Mouse (Mus musculus) forebrain, embryonic 16.5 days (tissue): ENCODE results near the gene Net1. TPM values are rescaled to one million over a fixed set of nuclear protein-coding genes. Genes with fewer than 3 reads are reported as not detected.

Source experiments
- ATAC-seq: fragments of 200-750 bp; cut with Nextera tagmentation; 2 replicates; pipeline ENCODE4 v1.8.0; 2017; ENCODE audit warnings: mild to moderate bottlenecking, moderate library complexity
- H3K27ac ChIP-seq: fragments of 300-500 bp; sonication (generic); 2 replicates; pipeline ENCODE4 v1.5.1; 2014; ENCODE audit warnings: low read length, control low read depth
- H3K27me3 ChIP-seq: fragments of 300-500 bp; sonication (generic); replicated peaks from 2 replicates; pipeline ENCODE4 v1.6.1; 2014; ENCODE audit warnings: low read length; ENCODE audit not compliant: control insufficient read depth, insufficient read depth
- H3K36me3 ChIP-seq: fragments of 300-500 bp; sonication (generic); 2 replicates; pipeline ENCODE4 v1.6.1; 2014; ENCODE audit not compliant: control insufficient read depth, insufficient read depth
- H3K4me1 ChIP-seq: fragments of 300-500 bp; sonication (generic); replicated peaks from 2 replicates; pipeline ENCODE4 v1.6.1; 2014; ENCODE audit warnings: low read length; ENCODE audit not compliant: control insufficient read depth, insufficient read depth
- H3K4me2 ChIP-seq: fragments of 300-500 bp; sonication (generic); 2 replicates; pipeline ENCODE4 v1.6.1; 2014; ENCODE audit warnings: mild to moderate bottlenecking, low read length, control low read depth
- H3K4me3 ChIP-seq: fragments of 300-500 bp; sonication (generic); replicated peaks from 2 replicates; pipeline ENCODE4 v1.5.1; 2014; ENCODE audit warnings: mild to moderate bottlenecking, low read length, control low read depth
- H3K9ac ChIP-seq: fragments of 300-500 bp; sonication (generic); replicated peaks from 2 replicates; pipeline ENCODE4 v1.6.1; 2014; ENCODE audit warnings: low read depth, low read length, control low read depth
- H3K9me3 ChIP-seq: fragments of 300-500 bp; sonication (generic); 2 replicates; pipeline ENCODE4 v1.6.1; 2016; ENCODE audit warnings: low read length; ENCODE audit not compliant: control insufficient read depth
- WGBS: fragments of 180-500 bp; shearing (Covaris S2); extraction: QIAGEN DNeasy Blood & Tissue Kit; methylation state at CpG from one replicate; pipeline ENCODE4 v1.1.7; 2014; 5-methylcytosine and 5-hydroxymethylcytosine counted together
- polyA plus RNA-seq: library from polyadenylated mRNA; unstranded; fragments of >200 nt; fragmentation: Nextera tagmentation; extraction: Ambion mirVana; gene quantifications from 2 replicates; pipeline ENCODE4 v1.2.1, GENCODE M21; 2015

Net1 gene
- polyA plus RNA-seq, 1 experiment from 2014 or later = 14.2 TPM

DNA sequence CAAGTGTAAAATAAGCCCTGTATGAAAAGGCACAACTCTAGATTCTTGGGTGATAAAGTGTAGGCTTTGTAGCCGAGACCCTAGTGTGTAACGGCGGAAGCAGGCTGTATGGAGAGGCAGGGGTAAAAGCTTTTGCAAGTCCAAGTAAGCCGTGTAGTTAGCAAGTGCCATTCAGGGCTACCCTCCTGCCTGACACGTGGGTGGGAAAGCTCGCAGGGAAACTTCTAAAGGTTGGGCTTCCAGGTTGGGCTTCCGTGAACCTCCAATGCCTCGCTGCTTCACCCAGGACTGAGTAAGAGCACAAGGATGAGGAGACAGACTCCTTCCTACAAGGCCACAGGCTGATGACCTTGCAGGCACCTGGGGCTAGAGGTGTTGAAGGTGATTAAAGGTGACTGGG lies 23.5 kb downstream of the Net1 start:
- Histone ChIP-seq H3K9ac (no peak overlapping the region), H3K4me1 (peaks cover 3% of the 10 kb centered on the region; the same call in 1 of the 2 replicates), H3K27ac (no peak overlapping the region), H3K9me3 (no peaks in the 10 kb centered on the region), H3K27me3 (no peaks in the 10 kb centered on the region), H3K36me3 (no peaks in the 10 kb centered on the region), H3K4me3 (no peak overlapping the region), H3K4me2 (no peak overlapping the region)
- no peak for ATAC-seq
- 69% methylated on average over 8 of the region's 8 CpGs for WGBS

DNA sequence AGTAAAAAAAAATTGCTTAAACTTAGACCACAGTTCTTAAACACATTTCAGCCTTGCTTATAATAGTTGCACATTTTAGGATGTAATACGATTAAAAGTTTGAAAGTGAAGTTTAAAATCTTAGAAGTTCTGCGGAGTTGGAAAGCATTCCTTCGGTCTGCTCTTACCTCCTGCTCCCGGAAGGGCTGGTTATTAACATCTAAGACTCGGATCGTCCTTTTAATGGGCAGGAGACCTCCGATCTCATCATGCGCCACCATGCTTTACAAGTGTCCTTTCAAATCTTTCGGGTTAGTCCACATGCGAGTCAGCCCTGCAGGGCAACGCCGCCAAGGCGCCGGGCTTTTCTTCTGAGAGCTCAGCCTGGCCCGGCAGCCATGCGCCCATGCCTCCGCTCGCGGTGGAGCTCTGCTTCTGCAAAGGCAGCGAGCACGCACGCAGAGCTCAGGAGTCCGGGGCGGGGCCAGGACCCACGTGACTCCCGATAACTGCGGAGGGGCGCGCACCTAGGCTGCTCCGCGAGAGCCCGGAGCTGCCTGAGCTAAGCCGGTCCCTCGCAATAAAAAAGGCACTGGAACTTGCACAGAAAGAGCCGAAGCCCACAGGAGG lies 24.8 kb downstream of the Net1 start:
- Histone ChIP-seq H3K4me3 (peak overlapping the region; percentile 64), H3K27me3 (no peaks in the 10 kb centered on the region), H3K4me1 (peaks cover 3% of the 10 kb centered on the region; the same call in 1 of the 2 replicates), H3K9me3 (no peaks in the 10 kb centered on the region), H3K36me3 (no peaks in the 10 kb centered on the region), H3K27ac (no peak overlapping the region), H3K9ac (peak overlapping the region; percentile 65), H3K4me2 (peak overlapping the region; percentile 85)
- peak; percentile 100 for ATAC-seq
- WGBS = under 1% methylated on average over 35 of the region's 35 CpGs

DNA sequence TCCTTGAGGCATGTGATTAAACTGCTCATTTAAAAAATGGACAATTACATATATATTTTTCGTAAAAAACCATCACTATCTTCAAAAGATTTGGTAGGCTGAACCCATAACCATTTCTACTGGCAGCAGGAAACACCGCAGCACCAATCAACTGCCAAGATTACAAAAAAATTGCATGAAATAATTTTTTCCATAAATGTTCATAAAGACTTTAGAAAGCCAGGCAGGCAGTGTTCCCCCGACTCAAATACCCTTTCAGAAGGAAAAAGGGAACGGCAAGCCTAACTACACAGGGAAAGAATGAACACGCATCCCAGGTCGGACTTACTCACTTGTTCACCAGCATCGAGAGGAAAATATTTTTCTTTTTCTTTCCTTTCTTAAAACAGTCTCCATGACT lies 25.4 kb downstream of the Net1 start:
- ATAC-seq = no peak
- Histone ChIP-seq H3K4me3 (peak overlapping the region; percentile 27), H3K36me3 (no peaks in the 10 kb centered on the region), H3K27me3 (no peaks in the 10 kb centered on the region), H3K4me1 (peaks cover 3% of the 10 kb centered on the region; the same call in 1 of the 2 replicates), H3K27ac (no peak overlapping the region), H3K9me3 (no peaks in the 10 kb centered on the region), H3K4me2 (peak overlapping the region; percentile 30), H3K9ac (no peak overlapping the region)
- 18% methylated on average over 7 of the region's 7 CpGs for WGBS

DNA sequence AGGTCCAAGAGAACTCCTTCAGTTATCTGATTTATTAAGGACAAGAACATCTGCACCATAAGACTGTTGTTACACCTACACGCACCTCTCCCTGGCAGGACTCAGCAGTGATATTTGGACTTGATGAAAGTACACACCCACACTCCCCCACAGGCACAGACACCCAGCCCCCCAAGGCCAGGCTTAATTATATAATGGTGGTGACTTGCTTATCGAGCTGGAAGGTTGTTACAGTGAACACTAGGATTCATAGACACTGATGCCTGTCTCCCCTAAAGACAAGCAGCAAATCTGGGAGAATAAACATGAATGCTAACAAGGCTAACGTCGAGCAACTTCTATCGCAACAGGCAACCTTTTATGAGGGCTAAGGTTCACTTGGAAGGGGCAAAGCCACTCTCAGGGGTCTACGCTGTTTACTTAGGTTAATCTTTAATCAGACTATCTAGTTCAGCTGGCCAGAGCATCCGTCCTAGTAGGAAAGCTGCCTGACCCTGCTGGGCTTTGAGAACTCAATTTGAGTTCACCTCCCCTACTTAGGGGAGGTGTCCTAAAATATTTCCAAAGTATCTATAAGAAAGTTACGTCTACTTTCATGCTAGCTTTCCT lies 26.4 kb downstream of the Net1 start:
- Histone ChIP-seq H3K9me3 (no peaks in the 10 kb centered on the region), H3K27ac (no peak overlapping the region), H3K4me2 (no peak overlapping the region), H3K36me3 (no peaks in the 10 kb centered on the region), H3K9ac (no peak overlapping the region), H3K27me3 (no peaks in the 10 kb centered on the region), H3K4me1 (peaks cover 3% of the 10 kb centered on the region; the same call in 1 of the 2 replicates), H3K4me3 (no peak overlapping the region)
- 60% methylated on average over 8 of the region's 8 CpGs for WGBS
- ATAC-seq = no peak

DNA sequence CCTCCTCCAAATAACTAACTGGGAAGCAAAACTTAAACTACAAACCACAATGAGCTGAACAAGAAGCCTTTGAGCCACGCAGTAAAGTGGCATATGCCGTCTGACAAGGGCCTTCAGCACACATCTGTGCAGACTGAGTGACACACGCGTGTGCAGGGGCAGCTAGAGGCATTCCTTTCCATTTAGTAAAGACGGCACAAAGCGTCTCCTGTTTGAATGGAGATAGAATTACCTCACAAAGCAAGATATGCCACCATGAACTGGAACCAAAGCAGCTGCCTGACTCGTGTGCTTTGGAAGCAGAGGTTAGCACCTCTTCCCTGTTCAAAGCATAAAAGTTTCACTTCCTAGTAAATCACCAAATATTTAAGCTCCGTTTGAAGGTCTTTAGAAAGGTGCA lies 28.0 kb downstream of the Net1 start:
- Histone ChIP-seq H3K27me3 (no peaks in the 10 kb centered on the region), H3K4me1 (peaks cover 3% of the 10 kb centered on the region; the same call in 1 of the 2 replicates), H3K9ac (no peak overlapping the region), H3K27ac (no peak overlapping the region), H3K9me3 (no peaks in the 10 kb centered on the region), H3K4me3 (no peak overlapping the region), H3K36me3 (no peaks in the 10 kb centered on the region), H3K4me2 (no peak overlapping the region)
- no peak for ATAC-seq
- WGBS = 61% methylated on average over 8 of the region's 8 CpGs

DNA sequence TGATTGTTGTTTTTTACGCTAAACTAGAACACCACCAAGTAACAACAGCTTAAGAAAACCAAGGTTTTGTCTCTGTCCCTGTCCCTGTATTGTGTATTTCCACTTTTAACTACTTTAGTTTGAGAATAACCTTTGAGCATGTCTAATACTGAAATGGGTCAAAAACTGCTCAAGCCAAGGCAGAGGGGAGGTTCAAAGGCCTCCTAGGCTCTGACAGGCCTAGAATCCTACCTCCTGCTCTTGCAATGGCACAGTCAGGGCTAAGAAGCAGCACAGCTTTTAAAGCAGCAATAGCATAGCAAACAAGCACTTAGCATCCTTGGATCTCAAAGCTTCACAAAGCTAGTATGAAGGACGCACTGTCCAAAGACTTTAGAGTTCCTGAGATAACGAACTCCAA lies 28.9 kb downstream of the Net1 start:
- H3K36me3 ChIP-seq = no peaks in the 10 kb centered on the region
- H3K9ac ChIP-seq = no peak overlapping the region
- no peak overlapping the region for H3K4me2 ChIP-seq
- no peak overlapping the region for H3K4me3 ChIP-seq
- no peak for ATAC-seq
- 76% methylated on average over 3 of the region's 3 CpGs for WGBS
- H3K4me1 ChIP-seq = peaks cover 3% of the 10 kb centered on the region; the same call in 1 of the 2 replicates
- H3K27me3 ChIP-seq = no peaks in the 10 kb centered on the region
- H3K9me3 ChIP-seq = no peaks in the 10 kb centered on the region
- H3K27ac ChIP-seq = no peak overlapping the region

DNA sequence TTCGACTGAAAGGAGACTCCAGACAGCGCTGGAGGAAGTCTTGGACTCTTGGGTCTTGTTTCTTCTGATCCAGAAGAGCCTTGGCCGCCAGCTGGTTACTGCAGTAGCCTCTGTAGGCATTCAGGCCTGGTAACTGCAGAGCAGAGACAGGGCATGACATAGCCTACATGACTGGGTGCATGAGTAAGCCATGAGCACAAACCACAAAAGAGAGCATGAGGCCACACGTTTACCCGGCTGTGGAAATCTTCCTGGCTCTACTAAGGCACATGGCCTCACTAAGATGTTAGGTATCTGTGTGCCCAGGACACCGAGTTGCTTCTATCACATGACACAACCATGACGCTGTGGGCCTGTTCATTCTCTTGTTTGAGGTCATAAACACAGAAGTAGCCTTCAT lies 31.4 kb downstream of the Net1 start:
- no peak overlapping the region for H3K4me3 ChIP-seq
- no peaks in the 10 kb centered on the region for H3K27me3 ChIP-seq
- H3K4me1 ChIP-seq = no peaks in the 10 kb centered on the region
- H3K9me3 ChIP-seq = no peaks in the 10 kb centered on the region
- no peak overlapping the region for H3K4me2 ChIP-seq
- H3K9ac ChIP-seq = no peak overlapping the region
- H3K36me3 ChIP-seq = 0 out of 2 replicates have a peak, but pooled peaks cover 2% of the 10 kb centered on the region
- no peak overlapping the region for H3K27ac ChIP-seq
- WGBS = 97% methylated on average over 7 of the region's 7 CpGs
- no peak for ATAC-seq

DNA sequence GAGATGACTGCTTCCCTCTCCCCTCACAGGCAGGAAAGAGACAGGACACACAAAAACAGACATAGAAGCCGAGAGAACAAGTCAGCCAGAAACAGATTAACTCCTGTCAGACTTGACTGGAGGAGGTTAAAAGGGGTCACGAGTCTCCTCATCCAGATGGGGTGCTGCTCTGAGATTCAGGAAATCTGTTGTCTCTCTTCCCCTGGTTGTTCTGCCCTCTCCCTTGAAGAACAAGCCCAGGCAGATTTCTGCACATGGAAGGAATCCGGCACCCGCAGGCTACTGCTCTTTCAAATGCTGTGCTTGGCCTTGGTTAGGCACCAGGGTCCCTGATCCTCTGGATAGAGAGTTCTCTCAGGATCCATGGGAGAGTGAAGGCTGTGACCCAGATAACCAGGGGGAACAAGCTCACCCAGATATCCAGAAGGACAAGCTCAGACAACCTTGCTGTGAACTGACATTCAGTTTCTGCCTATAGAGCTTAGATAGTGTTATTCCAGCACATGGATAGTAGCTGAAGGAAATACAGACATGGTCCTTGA lies 40.3 kb downstream of the Net1 start:
- Histone ChIP-seq H3K36me3 (0 out of 2 replicates have a peak, but pooled peaks cover 2% of the 10 kb centered on the region), H3K27ac (no peak overlapping the region), H3K4me1 (no peaks in the 10 kb centered on the region), H3K4me2 (no peak overlapping the region), H3K4me3 (no peak overlapping the region), H3K27me3 (no peaks in the 10 kb centered on the region), H3K9me3 (no peaks in the 10 kb centered on the region), H3K9ac (no peak overlapping the region)
- no peak for ATAC-seq
- WGBS = 56% methylated on average over 4 of the region's 4 CpGs

DNA sequence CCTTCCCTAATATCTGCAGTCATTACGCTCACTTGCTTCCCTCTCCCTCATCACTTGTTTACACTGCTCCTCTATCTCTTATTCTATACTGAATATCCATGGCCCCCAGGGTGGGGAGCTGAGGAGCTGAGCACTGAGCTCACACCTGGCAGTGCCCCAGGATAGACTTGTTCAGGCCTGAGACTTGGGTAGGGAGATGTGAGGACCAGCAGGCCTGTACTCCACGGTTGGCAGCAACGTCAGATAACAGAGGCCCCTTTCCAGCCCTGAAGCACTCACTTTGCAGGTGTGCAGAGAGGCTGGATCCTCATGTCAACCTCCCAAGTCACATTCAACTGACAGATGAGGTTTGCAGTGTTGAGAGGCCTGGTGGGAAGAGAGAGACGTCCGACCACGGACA lies 40.8 kb downstream of the Net1 start:
- no peaks in the 10 kb centered on the region for H3K4me1 ChIP-seq
- ATAC-seq = no peak
- H3K27me3 ChIP-seq = no peaks in the 10 kb centered on the region
- no peak overlapping the region for H3K9ac ChIP-seq
- 87% methylated on average over 6 of the region's 6 CpGs for WGBS
- no peak overlapping the region for H3K4me3 ChIP-seq
- no peaks in the 10 kb centered on the region for H3K9me3 ChIP-seq
- no peak overlapping the region for H3K4me2 ChIP-seq
- no peak overlapping the region for H3K27ac ChIP-seq
- H3K36me3 ChIP-seq = 0 out of 2 replicates have a peak, but pooled peaks cover 2% of the 10 kb centered on the region
